Mouse (Mus musculus) yolk sac, embryonic 10.5 days (tissue): ENCODE measurements around the gene Fgf10.

Source experiments
- DNase-seq: peaks from one replicate; pipeline ENCODE4 v3.0.0-alpha.2; 2017; ENCODE audit warnings: low spot score

Gene Fgf10

DNA sequence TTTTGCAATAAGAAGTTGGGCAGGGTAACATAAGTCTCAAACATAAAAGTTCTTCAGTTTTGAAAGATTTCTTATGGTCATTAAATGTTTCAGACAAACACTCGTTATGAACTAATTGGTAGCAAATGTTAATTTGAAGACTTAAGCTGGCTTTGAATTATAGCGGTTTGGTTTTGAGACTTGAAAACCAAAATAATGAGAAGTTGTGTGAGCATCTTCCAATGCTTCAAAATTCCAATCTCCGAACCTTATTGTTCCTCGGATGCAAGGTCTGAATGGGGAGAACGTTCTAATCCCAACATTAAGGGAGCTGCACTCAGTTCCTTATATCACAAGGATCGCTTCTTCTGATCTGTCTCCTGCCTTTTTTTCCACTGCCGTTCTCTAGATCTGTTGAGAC lies at the start of gene Fgf10:
Gene Fgf10, plus strand, starts transcription at position 301 of the 400 bp plus-strand sequence.
- no peak for DNase-seq

DNA sequence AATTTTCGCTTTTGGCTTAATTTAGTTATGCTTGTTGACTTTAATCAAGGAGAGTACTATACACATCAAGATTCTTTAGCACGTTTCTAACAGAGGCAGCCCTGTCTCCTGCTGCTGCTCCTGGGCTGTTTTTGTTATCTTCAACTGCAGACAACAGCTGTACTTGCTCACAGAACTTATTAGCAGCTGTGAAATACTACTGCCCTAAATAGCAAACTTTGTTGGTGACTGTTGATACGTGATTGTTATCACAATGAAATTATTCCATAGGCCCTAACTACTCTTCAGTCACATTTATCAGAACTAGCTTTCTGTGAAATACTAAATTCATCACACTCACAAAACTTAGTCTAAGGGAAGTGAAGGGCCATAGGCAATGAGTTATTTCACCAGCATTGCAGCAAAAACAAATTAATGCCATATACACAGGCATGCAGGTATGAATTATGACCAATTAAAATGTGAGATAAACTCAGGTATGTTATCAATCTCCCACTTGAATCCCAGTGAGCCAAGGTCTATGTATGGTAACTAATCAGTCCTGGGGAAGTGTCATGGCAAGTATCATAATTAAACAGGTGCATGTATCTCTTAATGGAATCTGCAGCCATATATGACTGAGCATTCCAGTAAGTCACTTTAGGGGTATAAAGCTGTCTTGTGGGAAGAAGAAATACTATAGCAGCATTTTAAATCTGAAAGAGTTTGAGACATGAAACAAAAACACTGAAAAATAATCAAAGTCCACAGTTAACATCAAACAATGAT lies 39.7 kb upstream of the Fgf10 start:
- DNase-seq, result no peak

DNA sequence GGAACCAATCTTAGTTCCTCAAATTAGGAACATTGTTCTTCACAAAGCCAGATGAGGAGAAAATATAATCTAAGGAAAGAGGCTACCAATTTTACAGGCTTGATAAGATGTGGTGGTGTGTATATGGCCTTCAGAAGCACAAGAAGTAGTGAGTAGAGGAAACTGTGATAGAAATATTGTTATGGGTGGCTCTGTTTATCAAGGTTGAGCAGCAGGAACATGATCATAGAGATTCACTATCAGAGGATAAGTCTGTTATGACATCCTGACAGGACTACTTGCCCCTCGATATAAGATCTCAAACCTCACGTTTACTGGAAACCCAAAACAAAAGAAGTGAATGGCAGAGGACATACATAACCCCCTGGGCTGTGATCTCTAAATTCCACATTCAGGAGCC lies 38.1 kb upstream of the Fgf10 start:
- no peak for DNase-seq

DNA sequence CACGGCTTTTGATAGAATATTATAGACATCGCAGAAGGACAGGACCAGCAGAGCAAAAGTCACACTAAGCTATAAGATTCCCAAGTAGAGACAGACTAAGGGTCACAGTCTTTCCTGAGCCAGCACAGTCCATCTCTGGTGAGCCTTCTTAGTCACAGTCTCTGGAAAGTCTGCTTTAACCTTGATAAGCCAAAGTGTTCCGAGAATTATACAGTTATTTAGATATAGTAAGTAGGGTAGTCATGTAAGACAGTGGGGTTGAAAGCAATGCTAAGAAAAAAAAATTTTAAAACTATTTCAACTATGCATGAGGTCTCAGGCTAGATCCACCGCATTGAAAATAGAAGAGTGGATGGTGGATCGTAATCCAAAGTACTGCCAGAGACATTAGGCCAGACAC lies 33.5 kb upstream of the Fgf10 start:
- no peak for DNase-seq

DNA sequence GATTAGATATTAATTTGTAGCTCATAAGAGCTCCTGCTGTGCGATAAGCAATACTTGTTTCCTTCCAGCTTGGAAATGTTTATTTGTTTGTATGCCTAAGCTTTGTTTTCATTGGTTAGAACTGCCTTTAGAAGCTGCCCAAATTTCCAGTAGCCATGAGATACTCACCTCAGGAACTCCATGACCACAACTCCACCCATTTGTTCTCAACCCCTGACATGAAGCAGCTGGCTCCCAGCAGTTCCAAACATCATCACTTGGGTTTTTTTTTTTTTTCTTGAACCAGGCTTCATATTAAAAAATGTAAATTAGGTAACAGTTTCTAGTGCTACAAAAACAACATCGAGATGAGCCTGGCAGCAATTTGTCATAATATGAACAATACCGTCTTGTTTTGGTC lies 27.0 kb upstream of the Fgf10 start:
- DNase-seq, result no peak

DNA sequence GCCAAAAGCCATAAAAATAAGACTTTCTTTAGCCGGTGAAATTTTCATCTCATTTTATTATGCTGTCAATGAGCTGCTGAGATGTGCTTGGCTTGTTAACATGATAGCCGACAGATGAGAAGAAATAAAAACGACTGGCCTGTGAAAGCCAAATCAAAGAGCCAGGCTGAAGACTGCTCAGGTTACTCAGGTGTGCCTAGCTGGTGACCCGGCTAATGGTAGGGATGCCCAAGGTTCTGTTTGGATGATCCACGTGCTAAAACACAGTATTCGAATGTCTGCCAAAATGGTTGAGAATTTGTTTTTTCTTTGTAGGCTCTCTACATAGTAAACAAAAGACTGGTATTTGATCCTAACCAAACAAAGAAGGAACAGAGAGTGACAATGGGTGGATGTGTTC lies 26.5 kb upstream of the Fgf10 start:
- no peak for DNase-seq

DNA sequence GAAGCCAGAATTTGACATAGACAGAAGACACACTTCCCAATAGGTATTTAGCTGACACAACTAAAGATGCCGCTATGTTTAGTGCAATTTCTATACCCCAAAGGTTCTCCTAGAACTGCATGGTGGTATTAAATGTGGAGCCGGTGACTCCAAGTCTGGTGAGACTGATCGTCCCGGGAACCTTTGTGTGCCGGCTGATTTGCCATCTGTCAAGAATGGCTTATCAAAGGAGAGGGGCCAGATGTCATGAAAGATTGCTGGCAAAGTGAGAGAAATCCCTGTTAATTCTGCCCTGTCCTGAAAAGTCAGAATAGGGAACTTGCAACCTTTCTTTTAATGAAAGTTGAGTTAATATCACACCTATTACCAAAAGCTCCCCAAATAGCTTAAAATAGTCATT lies 12.6 kb upstream of the Fgf10 start:
- no peak for DNase-seq

DNA sequence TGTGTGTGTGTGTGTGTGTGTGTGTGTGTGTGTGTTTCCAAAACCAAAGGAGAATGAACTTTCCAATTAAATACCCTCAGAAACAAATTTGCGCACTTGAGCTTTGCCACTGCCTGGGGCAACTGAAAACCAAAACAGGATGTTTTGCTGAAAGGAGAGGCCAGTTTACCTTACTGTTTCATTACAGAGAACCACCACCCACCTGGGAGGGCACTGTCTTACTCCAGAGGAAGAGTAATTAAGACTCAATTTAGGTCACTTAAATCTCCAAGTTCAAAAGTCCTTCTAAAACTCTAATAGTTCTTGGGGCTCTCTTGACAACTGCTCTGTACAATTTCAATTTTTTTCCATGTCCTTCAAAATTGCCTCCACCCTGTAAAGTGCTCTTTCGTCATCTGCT lies 11.6 kb upstream of the Fgf10 start:
- no peak for DNase-seq

DNA sequence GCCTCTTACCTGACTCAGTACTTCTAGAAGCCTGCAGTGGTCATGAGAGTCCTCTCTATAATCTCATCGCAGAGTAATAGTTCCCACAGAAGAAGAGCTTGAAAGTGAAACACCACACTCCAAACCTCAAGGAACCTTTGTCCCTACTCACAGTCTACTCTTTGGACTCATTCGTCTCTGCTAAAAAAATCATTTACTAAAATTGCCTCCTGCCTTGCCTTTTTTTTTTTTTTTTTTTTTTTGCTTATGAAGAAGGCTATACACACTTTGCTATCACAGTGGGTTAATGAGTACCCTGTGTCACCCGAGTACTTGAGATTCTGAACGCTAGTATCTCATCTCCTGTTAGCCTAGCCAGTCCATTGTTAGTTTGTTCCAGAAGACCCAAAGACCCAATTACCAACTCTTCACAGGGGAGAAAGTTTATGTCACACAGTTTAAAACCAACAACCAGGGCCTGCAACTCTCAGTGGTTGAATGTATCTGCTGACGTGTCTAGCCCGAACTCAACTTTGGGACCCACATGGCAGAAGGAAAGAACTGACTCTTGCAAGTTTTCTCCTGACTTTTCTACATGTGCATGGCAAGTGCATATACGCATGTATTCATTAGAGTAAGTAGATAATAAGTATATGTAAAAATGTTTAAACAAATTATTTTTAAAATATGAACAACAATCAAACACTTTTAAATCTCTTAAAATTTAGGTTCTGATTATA lies 10.8 kb upstream of the Fgf10 start:
- DNase-seq, result peak; percentile 49

DNA sequence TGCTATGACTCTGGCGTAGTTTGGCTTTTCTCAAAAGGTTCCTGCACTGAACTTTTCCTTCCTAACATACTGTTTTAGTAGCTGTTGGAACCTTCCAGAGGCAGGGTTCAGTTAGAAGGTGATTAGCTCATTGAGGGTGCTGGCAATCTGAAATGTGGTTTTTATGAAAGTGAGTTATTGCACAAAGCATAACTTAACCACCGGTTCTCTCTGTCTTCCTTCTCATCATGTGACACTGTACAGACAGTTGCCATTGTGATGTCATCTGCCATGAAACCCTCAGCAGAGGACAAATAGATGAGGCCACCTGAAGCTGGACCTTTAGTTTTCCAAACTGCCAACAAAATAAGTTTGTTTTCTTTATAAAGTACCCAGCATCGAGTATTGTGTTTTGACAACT lies 7.9 kb upstream of the Fgf10 start:
- DNase-seq, result no peak

DNA sequence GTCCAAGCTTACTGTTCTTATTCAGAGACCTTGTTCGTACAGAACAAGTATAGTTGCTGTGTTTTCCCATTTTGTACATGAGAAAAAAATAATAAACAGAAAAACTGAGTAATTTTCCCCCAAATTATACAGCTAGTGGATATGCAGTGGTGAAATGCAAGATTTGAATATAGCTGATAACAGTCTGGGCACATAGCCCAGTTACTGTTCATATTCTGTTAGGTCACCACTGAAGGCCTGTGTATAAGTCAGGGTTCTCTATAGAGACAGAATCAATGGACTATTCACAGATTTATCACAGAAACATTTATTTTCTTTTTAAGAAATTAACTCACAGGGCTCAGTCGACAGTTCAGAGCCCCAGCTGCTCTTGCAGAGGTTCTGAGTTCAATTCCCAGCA lies 4.7 kb upstream of the Fgf10 start:
- no peak for DNase-seq

DNA sequence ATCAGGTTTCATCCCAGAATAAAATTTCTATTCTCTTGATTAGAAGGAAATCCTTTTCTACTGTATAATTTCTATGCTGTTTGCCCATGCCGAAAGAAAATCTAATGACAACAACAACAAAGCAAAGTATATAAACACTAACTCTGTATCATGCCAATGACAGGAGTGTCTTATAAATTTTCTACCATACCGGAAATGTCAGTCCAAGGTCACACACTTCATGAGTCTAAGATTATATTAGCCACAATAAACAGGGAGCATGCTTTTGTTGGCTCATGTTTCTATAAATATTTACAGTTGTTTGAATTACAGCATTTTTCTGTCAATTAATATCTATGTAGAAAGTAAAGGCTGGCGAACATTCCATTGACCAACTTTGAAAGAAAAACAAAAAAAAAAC lies 9.6 kb downstream of the Fgf10 start:
- DNase-seq, result no peak

DNA sequence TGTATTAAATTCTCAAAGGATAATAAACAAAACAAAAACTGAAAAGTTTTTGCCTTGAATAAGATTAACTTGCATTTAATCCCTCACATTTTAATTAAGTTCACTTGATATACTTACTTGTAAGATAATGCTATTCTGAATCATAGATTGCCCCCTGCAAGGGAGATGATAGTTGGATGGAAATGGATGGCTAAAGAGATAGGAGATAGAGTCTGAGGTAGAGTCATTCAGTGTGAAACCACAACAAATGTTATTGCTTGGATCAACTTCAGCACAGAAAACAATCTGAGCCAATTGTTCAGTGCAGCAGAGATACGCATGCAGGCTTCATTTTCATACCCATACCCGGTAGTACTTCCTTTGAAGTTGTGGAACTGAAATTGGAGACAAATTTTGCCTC lies 23.5 kb downstream of the Fgf10 start:
- DNase-seq, result no peak

DNA sequence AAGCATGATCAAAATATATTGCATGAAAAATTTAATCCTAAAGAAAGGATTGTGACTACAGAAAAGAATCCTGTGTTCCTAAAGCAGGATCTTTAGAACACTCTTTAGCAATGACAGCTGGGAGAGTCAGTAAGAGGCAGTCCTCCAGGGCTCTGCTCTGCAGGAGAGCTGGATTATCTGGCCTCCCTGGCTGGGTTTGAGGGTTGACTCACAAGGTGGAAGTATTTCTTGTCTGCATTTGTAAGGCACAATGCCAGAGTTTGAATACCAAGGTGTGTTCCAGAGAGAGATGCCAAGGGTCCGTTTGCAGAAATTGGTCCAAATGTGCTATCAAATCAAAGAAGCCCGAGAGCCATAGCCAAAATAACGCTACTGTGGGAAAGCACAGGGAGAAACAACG lies 25.5 kb downstream of the Fgf10 start:
- no peak for DNase-seq

DNA sequence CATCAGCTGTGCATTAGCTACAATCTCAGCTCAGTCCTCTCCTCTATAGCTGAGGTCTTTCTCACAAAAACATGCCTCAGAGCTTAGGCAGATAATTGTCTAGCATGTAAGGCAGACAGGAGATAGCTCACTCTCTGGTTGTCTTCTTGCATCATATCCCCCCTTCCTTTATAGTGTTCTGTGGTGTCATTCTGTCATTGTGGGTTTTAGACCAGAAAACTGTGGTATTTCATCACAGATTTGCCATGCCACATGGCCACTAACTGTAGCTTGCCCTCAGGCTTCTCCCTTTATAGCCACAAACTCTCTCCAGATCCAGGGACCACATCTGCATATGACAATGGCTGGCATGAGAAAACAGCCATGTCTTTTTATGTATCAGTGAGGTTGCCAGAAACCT lies 34.1 kb downstream of the Fgf10 start:
- DNase-seq, result no peak

DNA sequence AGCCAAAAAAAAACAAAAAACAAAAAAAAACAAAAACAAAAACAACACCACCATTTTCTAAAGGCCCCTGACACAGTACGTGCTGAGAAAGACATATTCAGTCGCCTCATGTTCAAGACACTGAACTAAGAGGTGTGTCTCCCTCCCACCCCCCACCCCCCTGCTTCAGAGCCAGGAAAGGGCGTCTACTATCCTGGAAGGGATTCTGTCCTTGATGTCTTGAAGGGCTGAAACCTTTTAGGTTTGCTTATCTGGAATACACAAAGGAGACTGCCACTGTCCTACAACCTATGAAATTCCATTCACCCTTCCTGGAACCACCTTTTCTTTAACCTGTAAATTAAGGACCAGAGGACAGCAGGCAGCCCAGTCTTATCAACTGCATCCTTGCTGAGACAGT lies 36.1 kb downstream of the Fgf10 start:
- no peak for DNase-seq

DNA sequence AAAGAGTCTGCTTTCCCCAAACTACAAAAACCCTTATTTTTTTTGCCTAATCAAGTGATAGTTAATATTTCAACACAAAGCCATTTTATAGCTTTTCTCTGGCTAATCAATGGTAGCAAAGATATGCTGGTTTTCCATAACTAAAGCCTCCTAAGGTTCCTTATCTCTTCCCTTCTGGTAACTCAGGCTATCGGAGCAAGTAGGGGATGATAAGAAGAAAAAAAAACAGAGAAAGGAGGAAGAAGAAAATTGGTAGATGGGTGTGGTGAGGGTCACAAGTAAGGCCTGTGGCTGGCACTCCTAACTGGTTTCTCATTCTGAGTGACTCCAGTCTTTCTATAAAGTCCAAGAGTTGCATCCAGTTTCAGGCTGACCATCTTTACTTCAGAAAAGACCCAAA lies 40.3 kb downstream of the Fgf10 start:
- DNase-seq, result no peak

DNA sequence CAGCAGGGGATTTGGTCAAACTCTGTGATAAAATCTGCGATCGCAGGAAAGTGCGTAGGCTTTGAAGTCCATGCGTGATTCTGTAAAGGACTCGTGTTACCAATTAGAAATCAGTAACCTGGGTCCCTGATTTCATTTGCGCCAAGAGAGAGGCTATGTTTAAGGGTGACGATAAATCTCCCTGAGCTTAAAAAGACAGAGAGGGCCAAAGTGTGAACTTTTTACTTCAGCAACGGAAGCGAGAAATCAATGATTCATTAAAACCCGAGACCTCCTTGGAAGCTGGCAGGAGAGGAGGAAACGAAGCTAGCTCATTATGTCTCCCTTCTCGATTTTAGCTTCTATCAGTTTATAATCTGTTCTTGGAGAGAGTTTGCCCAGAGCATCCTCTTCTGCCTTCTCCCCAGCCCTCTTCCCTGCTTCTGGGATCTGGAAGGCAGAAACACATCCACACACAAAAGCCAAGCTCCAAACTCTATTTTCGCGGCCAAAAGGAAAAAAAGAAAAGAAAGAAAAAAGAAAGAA lies 44.1 kb downstream of the Fgf10 start:
- peak; percentile 13 for DNase-seq

DNA sequence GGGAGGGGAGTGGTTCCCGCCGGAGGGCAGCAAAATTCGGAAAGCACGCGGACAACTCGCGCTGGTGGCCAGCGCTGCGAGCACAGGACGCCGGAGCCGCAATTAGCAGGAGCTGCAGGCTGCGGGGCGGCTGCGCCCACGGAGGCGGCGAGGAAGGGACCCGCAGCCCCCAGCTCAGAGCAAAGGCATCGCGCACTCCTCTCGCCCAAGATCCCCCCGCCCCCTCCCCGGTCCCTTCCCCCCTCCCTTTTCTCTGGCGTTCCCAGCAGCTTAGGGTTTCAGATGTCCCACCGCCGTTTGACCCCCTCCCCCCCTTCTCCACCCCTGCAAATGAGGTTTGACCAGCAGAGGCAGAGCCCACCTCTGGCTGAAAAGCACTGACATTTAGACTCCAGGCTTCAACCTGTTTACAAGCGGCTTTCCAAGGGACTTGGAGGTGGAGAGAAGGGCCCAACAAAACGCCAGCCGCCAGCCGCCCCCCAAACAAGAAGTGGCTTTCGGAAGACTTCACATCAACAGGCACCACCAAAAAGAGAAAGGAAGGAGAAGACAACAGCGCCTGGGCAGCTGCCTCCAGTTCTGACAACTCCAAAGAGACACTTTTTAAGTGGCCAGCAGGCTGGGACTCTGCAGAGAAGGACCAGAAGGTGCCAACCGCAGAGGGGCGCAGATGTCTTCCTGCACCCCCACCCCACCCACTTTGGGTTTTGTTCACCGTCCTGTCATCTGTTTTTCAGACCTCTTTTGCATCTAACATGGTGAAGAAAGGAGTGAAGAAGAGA lies 44.9 kb downstream of the Fgf10 start:
- peak; percentile 52 for DNase-seq

DNA sequence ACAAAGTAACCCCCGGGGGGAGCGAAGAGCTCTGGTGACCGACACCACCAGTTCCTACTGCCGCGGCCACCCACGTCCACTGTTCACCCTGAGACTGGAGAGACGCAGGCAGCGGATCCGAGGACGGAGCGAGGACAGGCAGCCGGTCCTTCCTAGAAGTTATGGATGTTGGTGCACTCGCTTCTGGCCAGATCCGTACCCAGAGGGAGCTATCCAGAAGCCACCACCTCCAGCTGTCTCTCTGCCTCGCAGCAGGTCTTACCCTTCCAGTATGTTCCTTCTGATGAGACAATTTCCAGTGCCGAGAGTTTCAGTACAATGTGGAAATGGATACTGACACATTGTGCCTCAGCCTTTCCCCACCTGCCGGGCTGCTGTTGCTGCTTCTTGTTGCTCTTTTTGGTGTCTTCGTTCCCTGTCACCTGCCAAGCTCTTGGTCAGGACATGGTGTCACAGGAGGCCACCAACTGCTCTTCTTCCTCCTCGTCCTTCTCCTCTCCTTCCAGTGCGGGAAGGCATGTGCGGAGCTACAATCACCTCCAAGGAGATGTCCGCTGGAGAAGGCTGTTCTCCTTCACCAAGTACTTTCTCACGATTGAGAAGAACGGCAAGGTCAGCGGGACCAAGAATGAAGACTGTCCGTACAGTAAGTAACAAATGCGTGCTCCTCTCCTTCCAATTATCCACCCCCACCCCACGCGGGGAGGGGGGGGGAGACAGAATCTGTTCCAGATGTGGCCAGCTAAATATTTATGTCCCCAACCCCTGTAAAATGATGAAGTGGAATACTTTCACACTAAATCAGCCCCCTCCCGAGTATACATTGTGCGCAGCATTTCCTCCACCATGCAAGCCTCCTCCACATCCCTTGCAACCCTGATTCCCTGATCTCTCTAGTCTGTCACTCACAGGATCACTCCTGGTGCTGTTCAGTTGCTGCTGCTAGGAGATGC lies 45.8 kb downstream of the Fgf10 start:
- peak; percentile 31 for DNase-seq

DNA sequence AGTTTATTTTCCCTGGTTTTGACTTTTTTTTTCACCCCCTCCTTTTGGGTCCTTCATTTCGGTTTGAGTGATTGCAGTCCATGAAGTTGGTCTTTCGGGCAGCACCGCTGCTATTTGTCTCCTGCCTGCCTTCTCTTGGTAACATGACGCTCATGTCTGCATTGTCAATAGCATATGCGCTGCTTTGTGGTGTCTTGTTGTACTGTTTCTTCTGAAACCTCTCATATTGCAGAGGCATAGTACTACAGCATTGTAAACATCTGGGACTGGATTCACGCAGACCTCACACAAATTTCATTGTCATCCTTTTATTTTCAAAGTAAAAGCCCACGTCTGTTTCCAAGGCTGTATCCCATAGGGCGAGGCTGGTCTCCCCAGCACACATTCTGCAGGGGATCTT lies 46.7 kb downstream of the Fgf10 start:
- DNase-seq, result no peak

DNA sequence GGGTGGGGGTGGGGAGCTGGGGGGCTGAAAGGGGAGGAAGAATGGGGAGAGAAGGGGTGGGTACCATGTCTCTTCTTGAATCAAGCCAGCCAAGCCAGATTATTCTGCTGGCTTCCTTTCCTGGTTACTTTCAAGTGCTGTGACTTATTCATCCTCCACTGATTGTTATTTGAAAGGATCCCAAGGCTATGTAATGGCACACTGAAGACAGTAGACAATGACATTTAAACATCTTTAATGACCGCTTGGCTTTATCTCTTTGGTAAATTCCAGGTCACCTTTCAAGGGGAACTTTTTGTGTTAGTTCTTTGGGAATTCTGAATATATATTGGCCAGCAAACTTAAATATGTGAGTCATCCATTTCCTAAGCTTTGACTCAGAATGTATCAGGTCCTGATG lies 47.1 kb downstream of the Fgf10 start:
- no peak for DNase-seq
